Mouse (Mus musculus): ENCODE results near the gene Catsperz. TPM values are rescaled to one million over a fixed set of nuclear protein-coding genes. Genes with fewer than 3 reads are reported as not detected.

Catsperz gene
- polyA plus RNA-seq, 1 experiment: 0.28 TPM

DNA sequence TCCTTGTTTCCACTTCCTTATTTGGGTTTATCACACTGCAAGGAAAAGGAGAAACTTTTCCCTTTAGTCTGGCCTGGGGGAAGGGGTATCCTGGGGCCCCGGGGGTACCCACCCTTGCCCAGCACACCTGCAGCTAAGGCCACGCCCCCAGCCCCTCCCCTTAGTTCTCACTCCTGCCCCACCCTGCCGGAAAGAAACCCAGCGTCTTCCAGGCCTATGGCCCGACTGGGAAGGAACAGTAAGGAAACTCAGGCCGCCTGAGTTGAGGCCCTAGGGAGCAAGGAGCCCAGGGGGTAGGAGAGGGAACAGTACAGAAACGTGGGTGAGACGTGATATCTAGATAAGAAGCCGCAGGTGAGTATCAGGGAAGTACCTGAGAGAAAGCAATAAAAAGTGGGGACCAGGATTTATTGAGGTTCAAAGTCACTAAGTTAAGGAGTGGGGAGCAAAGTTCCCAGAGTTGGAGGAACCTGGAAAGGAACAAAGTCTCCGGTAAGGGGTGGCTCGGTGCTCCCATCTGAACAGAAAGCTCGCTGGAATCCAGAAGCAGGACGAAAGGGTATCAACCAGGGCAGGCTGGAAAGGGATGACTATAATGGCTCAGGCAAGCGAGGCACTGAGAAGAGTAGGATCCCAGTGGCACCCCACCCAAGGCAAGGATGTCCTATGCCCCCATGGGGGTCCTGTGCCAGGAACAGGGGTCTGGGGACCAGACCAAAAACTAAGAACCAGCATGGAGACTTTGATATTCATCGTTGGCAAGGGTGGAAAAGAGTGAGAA is 43.5 kb upstream of the Catsperz start:
- no peaks in the 10 kb centered on the region for H3K36me3 ChIP-seq (ENCODE audit: control insufficient read depth, insufficient read depth)
- H3ac ChIP-seq (ENCODE audit: control insufficient read depth, insufficient read length): peak overlapping the region; percentile 60
- H3K27me3 ChIP-seq (ENCODE audit: control insufficient read depth, insufficient read depth, insufficient read length): no peaks in the 10 kb centered on the region
- TF ChIP-seq E2F4 (IDR thresholded peaks at IDR 0.05; ENCODE audit: insufficient read depth): no peak
- TF ChIP-seq POLR2A (IDR thresholded peaks at IDR 0.05; ENCODE audit: insufficient read length, low read depth): no peak
- no peak for TF ChIP-seq SRF (IDR thresholded peaks at IDR 0.05; ENCODE audit: control insufficient read depth, insufficient read length, low read depth)
- no peak for TF ChIP-seq TCF12 (IDR thresholded peaks at IDR 0.05; ENCODE audit: insufficient read depth, poor library complexity, severe bottlenecking)
- no peak for TF ChIP-seq USF1 (IDR thresholded peaks at IDR 0.05; ENCODE audit: low read depth)
- no peak for TF ChIP-seq REST (IDR thresholded peaks at IDR 0.05; ENCODE audit: insufficient read depth, insufficient read length)
- TF ChIP-seq TCF3 (IDR thresholded peaks at IDR 0.05; ENCODE audit: insufficient read length, low read depth): no peak
- no peak for TF ChIP-seq MYOG (IDR thresholded peaks at IDR 0.05; ENCODE audit: control insufficient read depth in 1 of 3, insufficient read depth in 1 of 3, insufficient read length in 2 of 3, low read depth in 2 of 3)
- TF ChIP-seq CEBPB (IDR thresholded peaks at IDR 0.05; ENCODE audit: insufficient read depth, poor library complexity, severe bottlenecking): no peak
- no peak for TF ChIP-seq MAX (IDR thresholded peaks at IDR 0.05; ENCODE audit: low read depth)
- no peak for TF ChIP-seq POLR2AphosphoS2 (IDR thresholded peaks at IDR 0.05; ENCODE audit: insufficient read length, low read depth)
- no peak for TF ChIP-seq MYOD1 (IDR thresholded peaks at IDR 0.05; ENCODE audit: control insufficient read depth in 1 of 3, insufficient read length in 2 of 3, low read depth in 2 of 3)
- peak overlapping the region; percentile 61 for H3K4me3 ChIP-seq
- peak overlapping the region; percentile 90 for H3K4me2 ChIP-seq (ENCODE audit: low read depth)
- H3K79me2 ChIP-seq (ENCODE audit: control insufficient read depth, insufficient read depth): peaks cover 16% of the 10 kb centered on the region

DNA sequence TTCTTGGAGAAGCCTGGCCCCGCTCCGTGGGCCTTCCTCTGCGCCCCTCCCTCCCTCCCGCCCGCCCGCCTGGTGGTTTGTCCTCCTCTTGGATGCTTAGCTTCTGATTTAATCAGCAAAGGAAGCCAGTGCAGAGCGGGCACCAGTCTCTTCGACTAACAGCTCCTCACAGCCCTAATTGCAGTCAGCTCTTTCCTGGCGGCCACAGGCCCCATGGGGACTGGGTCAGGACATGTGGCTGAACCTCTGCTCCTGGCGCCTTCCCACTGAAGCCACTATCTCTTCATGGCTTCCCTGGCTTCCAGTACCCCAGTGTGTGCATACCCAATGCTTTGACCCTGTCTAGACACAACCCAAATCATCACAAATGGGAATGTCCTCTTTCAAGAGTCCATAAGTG is 31.3 kb upstream of the Catsperz start:
- no peaks in the 10 kb centered on the region for H3K79me2 ChIP-seq (ENCODE audit: control insufficient read depth, insufficient read depth)
- TF ChIP-seq E2F4 (IDR thresholded peaks at IDR 0.05; ENCODE audit: insufficient read depth): no peak
- no peak for TF ChIP-seq MYOG (IDR thresholded peaks at IDR 0.05; ENCODE audit: control insufficient read depth in 1 of 3, insufficient read depth in 1 of 3, insufficient read length in 2 of 3, low read depth in 2 of 3)
- no peaks in the 10 kb centered on the region for H3K27me3 ChIP-seq (ENCODE audit: control insufficient read depth, insufficient read depth, insufficient read length)
- H3K4me3 ChIP-seq: no peak overlapping the region
- H3K4me2 ChIP-seq (ENCODE audit: low read depth): no peak overlapping the region
- peaks cover 5% of the 10 kb centered on the region for H3K36me3 ChIP-seq (ENCODE audit: control insufficient read depth, insufficient read depth)
- H3ac ChIP-seq (ENCODE audit: control insufficient read depth, insufficient read length): no peak overlapping the region

DNA sequence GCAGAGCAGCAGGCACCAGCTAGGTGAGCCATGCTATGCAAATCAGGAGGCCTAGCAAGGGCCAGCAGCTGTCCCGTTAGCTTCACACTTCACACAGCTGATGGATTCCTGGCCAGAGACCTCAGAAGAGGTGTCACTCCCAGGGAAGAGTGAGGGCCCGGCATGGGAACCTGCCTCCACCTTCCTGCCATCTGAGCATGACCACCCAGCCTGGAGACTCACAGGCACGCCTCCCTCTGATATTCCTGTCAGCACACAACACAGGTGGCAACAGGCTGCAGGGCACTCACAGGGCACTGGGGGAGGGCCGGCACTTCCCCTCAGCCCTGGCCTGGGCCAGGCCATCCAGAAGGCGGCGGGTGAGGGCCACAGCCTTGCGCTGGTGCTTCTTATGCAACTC is 30.2 kb upstream of the Catsperz start:
- no peak overlapping the region for H3ac ChIP-seq (ENCODE audit: control insufficient read depth, insufficient read length)
- H3K36me3 ChIP-seq (ENCODE audit: control insufficient read depth, insufficient read depth): peaks cover 5% of the 10 kb centered on the region
- no peak overlapping the region for H3K4me2 ChIP-seq (ENCODE audit: low read depth)
- no peak for TF ChIP-seq MYOG (IDR thresholded peaks at IDR 0.05; ENCODE audit: control insufficient read depth in 1 of 3, insufficient read depth in 1 of 3, insufficient read length in 2 of 3, low read depth in 2 of 3)
- TF ChIP-seq TCF3 (IDR thresholded peaks at IDR 0.05; ENCODE audit: insufficient read length, low read depth): no peak
- TF ChIP-seq E2F4 (IDR thresholded peaks at IDR 0.05; ENCODE audit: insufficient read depth): no peak
- no peak for TF ChIP-seq MAX (IDR thresholded peaks at IDR 0.05; ENCODE audit: low read depth)
- TF ChIP-seq SRF (IDR thresholded peaks at IDR 0.05; ENCODE audit: control insufficient read depth, insufficient read length, low read depth): no peak
- TF ChIP-seq CEBPB (IDR thresholded peaks at IDR 0.05; ENCODE audit: insufficient read depth, poor library complexity, severe bottlenecking): no peak
- no peak overlapping the region for H3K4me3 ChIP-seq
- H3K79me2 ChIP-seq (ENCODE audit: control insufficient read depth, insufficient read depth): no peaks in the 10 kb centered on the region
- no peaks in the 10 kb centered on the region for H3K27me3 ChIP-seq (ENCODE audit: control insufficient read depth, insufficient read depth, insufficient read length)

DNA sequence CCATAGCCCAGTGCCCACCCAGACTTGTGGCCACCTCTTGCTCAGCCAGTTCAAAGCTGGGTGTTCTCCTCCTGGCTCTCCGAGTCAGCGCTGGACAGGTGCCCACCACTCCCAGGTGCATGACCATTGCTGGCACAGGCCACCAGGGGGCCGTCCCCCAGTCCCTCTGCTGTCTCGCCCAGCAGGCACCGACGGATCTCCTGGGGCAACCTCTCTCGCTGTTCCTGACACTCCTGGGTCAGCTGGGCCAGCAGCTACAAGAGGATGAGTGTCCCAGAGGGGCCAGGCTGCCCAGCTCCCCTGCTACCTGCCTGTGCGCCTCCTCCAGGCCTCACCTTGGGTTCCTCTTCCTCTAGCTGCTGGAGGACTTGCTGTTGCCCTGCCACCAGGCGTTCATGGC is 28.9 kb upstream of the Catsperz start:
- H3K36me3 ChIP-seq (ENCODE audit: control insufficient read depth, insufficient read depth): no peaks in the 10 kb centered on the region
- no peak overlapping the region for H3ac ChIP-seq (ENCODE audit: control insufficient read depth, insufficient read length)
- no peaks in the 10 kb centered on the region for H3K79me2 ChIP-seq (ENCODE audit: control insufficient read depth, insufficient read depth)
- no peak overlapping the region for H3K4me2 ChIP-seq (ENCODE audit: low read depth)
- H3K4me3 ChIP-seq: no peak overlapping the region
- no peaks in the 10 kb centered on the region for H3K27me3 ChIP-seq (ENCODE audit: control insufficient read depth, insufficient read depth, insufficient read length)
- TF ChIP-seq MAX (IDR thresholded peaks at IDR 0.05; ENCODE audit: low read depth) (no peak), E2F4 (IDR thresholded peaks at IDR 0.05; ENCODE audit: insufficient read depth) (no peak), USF1 (IDR thresholded peaks at IDR 0.05; ENCODE audit: low read depth) (no peak), MYOD1 (IDR thresholded peaks at IDR 0.05; ENCODE audit: control insufficient read depth in 1 of 3, insufficient read length in 2 of 3, low read depth in 2 of 3) (peak in 1 of 3 experiments; percentile 43), SRF (IDR thresholded peaks at IDR 0.05; ENCODE audit: control insufficient read depth, insufficient read length, low read depth) (no peak), TCF3 (IDR thresholded peaks at IDR 0.05; ENCODE audit: insufficient read length, low read depth) (no peak), REST (IDR thresholded peaks at IDR 0.05; ENCODE audit: insufficient read depth, insufficient read length) (no peak), POLR2AphosphoS2 (IDR thresholded peaks at IDR 0.05; ENCODE audit: insufficient read length, low read depth) (peak; percentile 59), MYOG (IDR thresholded peaks at IDR 0.05; ENCODE audit: control insufficient read depth in 1 of 3, insufficient read depth in 1 of 3, insufficient read length in 2 of 3, low read depth in 2 of 3) (peak in 2 of 3 experiments; percentile 2 to 22), TCF12 (IDR thresholded peaks at IDR 0.05; ENCODE audit: insufficient read depth, poor library complexity, severe bottlenecking) (no peak), CEBPB (IDR thresholded peaks at IDR 0.05; ENCODE audit: insufficient read depth, poor library complexity, severe bottlenecking) (no peak)

DNA sequence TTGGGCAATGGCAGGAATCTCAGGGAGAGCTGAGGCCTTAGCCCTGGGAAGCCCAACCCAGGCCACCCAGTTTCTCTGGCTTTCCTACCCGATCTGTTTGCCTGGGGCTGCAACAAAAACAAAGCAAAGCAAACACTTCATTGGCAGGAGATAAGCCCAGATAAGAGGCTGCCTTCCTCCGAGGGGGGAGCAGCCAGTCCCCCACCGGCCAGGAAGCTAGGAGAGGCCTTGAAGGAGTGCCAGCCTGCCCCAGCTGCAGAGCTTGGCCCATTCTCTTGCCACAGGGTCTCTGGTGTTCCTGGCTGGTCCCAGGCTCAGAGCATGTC is 27.5 kb upstream of the Catsperz start:
- Histone ChIP-seq H3ac (ENCODE audit: control insufficient read depth, insufficient read length) (peak overlapping the region; percentile 63), H3K4me3 (peak overlapping the region; percentile 86), H3K36me3 (ENCODE audit: control insufficient read depth, insufficient read depth) (no peaks in the 10 kb centered on the region), H3K79me2 (ENCODE audit: control insufficient read depth, insufficient read depth) (no peaks in the 10 kb centered on the region), H3K4me2 (ENCODE audit: low read depth) (peak overlapping the region; percentile 98), H3K27me3 (ENCODE audit: control insufficient read depth, insufficient read depth, insufficient read length) (no peaks in the 10 kb centered on the region)
- no peak for TF ChIP-seq SRF (IDR thresholded peaks at IDR 0.05; ENCODE audit: control insufficient read depth, insufficient read length, low read depth)
- no peak for TF ChIP-seq REST (IDR thresholded peaks at IDR 0.05; ENCODE audit: insufficient read depth, insufficient read length)
- peak in 1 of 3 experiments; percentile 6 for TF ChIP-seq MYOG (IDR thresholded peaks at IDR 0.05; ENCODE audit: control insufficient read depth in 1 of 3, insufficient read depth in 1 of 3, insufficient read length in 2 of 3, low read depth in 2 of 3)
- TF ChIP-seq E2F4 (IDR thresholded peaks at IDR 0.05; ENCODE audit: insufficient read depth): no peak
- TF ChIP-seq POLR2AphosphoS2 (IDR thresholded peaks at IDR 0.05; ENCODE audit: insufficient read length, low read depth): peak; percentile 6
- no peak for TF ChIP-seq MAX (IDR thresholded peaks at IDR 0.05; ENCODE audit: low read depth)
- TF ChIP-seq POLR2A (IDR thresholded peaks at IDR 0.05; ENCODE audit: insufficient read length, low read depth): peak; percentile 14
